Mouse (Mus musculus): ENCODE data around the gene Gpr84. TPM values are rescaled to one million over a fixed set of nuclear protein-coding genes. Genes with fewer than 3 reads are reported as not detected.

Gpr84 gene
- polyA plus RNA-seq, 1 experiment from 2014 or later: 0.30 TPM

- H3K4me3 ChIP-seq (ENCODE audit: low read depth, low read length): peak within 1 kb of the TSS; percentile 48
- H3K27ac ChIP-seq (replicated peaks): no peak within 1 kb of the TSS; the same call in 1 of the 2 replicates
- peak within 1 kb of the TSS; percentile 62 for H3K4me2 ChIP-seq (replicated peaks; ENCODE audit: low read depth)
- ATAC-seq (ENCODE audit: low FRiP score, low TSS enrichment) (peak; percentile 47; the same call in 1 of the 2 replicates), DNase-seq (ENCODE audit: low spot score) (peak; percentile 67)
- H3K9me3 ChIP-seq (ENCODE audit: control insufficient read depth, low read length): no peaks in the 10 kb centered on the region
- 0 out of 2 replicates have a peak, but pooled peaks cover 5% of the 10 kb centered on the region for H3K36me3 ChIP-seq (ENCODE audit: control insufficient read depth, insufficient read depth, low read length)
- H3K9ac ChIP-seq (ENCODE audit: low read length): peak within 1 kb of the TSS; percentile 28
- 0% methylated on average over 24 of the region's 26 CpGs for WGBS
- H3K4me1 ChIP-seq (replicated peaks; ENCODE audit: control insufficient read depth, insufficient read depth): no peaks in the 10 kb centered on the region
- TF ChIP-seq EP300 (optimal IDR thresholded peaks at IDR 0.05) (no peak), CTCF (IDR thresholded peaks at IDR 0.05; ENCODE audit: low read depth) (peak; percentile 28; the same call in 1 of the 2 replicates)
- H3K27me3 ChIP-seq (ENCODE audit: control insufficient read depth, insufficient read depth, low read length): no peaks in the 10 kb centered on the region
Observed at GRCm38 (mm10) chr15:103339961-103340337, 29.5 kb upstream of the Gpr84 start, which contains the start of gene Zfp385a. TSS of gene Zfp385a (minus strand) at chr15:103340093.

DNA sequence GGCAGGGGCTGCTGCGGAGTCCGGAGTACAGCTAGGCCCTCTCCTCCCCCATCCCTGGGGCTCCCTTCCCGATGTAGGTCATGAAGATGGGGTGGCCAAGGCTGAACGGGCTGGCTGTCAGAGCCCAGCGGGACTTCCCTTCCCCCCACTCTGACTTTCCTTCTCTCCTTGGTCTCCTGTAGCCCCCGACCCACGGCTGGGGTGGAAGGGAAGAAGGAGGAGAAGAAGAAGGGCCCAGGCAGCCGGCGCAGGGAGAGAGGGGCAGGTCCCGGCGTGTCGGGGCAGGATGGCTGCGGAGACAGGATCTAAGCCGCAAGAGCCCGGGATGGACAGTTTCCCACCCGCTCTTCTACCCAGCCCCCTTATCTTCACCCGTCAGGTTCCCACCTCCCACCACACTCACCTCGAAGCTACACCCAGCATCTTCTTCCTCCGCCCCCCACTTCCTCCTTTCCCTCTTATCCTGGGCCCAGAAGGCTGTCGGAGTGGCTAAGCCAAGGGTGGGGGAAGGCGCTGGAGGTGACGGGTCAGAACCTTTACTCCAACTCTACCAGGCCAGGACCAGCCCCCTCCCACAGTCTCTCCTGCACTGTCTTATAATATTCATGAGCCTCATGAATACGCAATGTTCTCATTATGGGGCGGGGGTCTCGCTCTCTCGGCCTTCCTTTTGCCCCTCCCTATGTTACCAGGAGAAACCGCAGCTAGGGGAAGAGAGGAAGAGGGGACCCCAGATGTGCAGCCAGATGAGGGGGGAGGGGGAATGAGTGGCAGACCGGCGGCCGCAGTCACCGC, 29.0 kb upstream of the Gpr84 start:
- ATAC-seq (ENCODE audit: low FRiP score, low TSS enrichment) (0 out of 2 replicates have a peak, but pooled peaks have one; percentile 18), DNase-seq (ENCODE audit: low spot score) (no peak)
- H3K27ac ChIP-seq (replicated peaks): no peak overlapping the region; the same call in 1 of the 2 replicates
- H3K27me3 ChIP-seq (ENCODE audit: control insufficient read depth, insufficient read depth, low read length): no peaks in the 10 kb centered on the region
- H3K4me2 ChIP-seq (replicated peaks; ENCODE audit: low read depth): peak overlapping the region; percentile 62
- TF ChIP-seq CTCF (IDR thresholded peaks at IDR 0.05; ENCODE audit: low read depth) (no peak), EP300 (optimal IDR thresholded peaks at IDR 0.05) (no peak)
- 11% methylated on average over 28 of the region's 31 CpGs for WGBS
- H3K4me1 ChIP-seq (replicated peaks; ENCODE audit: control insufficient read depth, insufficient read depth): no peaks in the 10 kb centered on the region
- no peaks in the 10 kb centered on the region for H3K9me3 ChIP-seq (ENCODE audit: control insufficient read depth, low read length)
- H3K36me3 ChIP-seq (ENCODE audit: control insufficient read depth, insufficient read depth, low read length): 0 out of 2 replicates have a peak, but pooled peaks cover 2% of the 10 kb centered on the region
- H3K4me3 ChIP-seq (ENCODE audit: low read depth, low read length): peak overlapping the region; percentile 48
- H3K9ac ChIP-seq (ENCODE audit: low read length): peak overlapping the region; percentile 28

DNA sequence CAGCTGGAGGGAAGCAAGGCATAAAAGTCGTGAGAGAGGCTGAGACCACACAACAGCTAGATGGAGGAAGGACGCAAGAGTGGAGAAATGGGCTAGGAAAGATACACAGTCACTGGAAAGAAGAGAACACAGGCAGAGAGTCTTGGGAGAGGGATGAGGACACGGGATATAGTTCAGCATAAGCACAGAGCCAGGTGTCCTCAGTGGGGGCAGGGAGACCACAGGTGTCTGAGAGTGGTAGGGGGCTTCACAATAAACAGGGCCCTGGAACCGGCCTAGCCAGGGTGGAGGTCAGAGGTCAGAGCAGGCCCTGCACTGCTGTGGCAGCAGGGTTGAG, 28.4 kb upstream of the Gpr84 start:
- TF ChIP-seq CTCF (IDR thresholded peaks at IDR 0.05; ENCODE audit: low read depth): no peak
- no peak for TF ChIP-seq EP300 (optimal IDR thresholded peaks at IDR 0.05)
- Histone ChIP-seq H3K9ac (ENCODE audit: low read length) (no peak overlapping the region), H3K9me3 (ENCODE audit: control insufficient read depth, low read length) (no peaks in the 10 kb centered on the region), H3K4me3 (ENCODE audit: low read depth, low read length) (peak overlapping the region; percentile 48), H3K4me2 (replicated peaks; ENCODE audit: low read depth) (peak overlapping the region; percentile 62), H3K36me3 (ENCODE audit: control insufficient read depth, insufficient read depth, low read length) (no peaks in the 10 kb centered on the region), H3K27ac (replicated peaks) (no peak overlapping the region), H3K4me1 (replicated peaks; ENCODE audit: control insufficient read depth, insufficient read depth) (peaks cover 3% of the 10 kb centered on the region; the same call in 1 of the 2 replicates), H3K27me3 (ENCODE audit: control insufficient read depth, insufficient read depth, low read length) (no peaks in the 10 kb centered on the region)
- DNase-seq (ENCODE audit: low spot score): no peak
- ATAC-seq (ENCODE audit: low FRiP score, low TSS enrichment): no peak
- 51% methylated on average over 4 of the region's 4 CpGs for WGBS

DNA sequence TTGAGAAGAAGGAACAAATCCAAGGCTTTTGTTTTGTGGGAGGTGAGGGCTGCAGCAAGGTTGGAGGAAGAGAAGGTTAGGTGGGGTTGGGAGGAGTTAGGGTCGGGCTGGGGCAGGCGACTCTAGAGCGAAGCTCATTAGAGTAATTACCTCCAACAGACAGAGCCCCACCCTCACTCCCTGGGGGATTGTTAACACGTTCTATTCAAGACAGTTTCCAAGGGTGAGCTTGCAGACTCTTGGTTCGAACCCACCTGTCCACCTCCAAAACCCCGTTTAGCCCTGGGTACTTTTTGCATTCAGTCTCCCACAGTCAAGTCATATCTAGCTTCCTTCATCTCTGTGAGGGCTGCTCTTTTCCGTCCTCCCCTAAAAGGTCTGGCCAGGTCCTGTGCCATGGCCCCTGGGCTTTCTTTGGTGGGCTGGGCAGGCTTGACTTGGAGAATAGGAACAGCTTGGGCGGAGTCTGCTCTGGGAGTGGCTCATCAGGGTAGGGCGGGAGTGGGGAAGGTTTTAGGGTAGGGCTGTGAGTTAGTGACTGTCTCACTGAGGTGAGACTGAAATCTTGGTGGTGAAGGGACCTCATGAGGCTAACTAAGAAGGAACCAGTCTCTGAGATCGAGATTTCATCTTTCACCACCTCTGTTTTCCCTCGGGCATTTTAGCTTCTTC, 26.7 kb upstream of the Gpr84 start:
- Histone ChIP-seq H3K9me3 (ENCODE audit: control insufficient read depth, low read length) (no peaks in the 10 kb centered on the region), H3K9ac (ENCODE audit: low read length) (no peak overlapping the region), H3K4me1 (replicated peaks; ENCODE audit: control insufficient read depth, insufficient read depth) (peaks cover 3% of the 10 kb centered on the region; the same call in 1 of the 2 replicates), H3K4me3 (ENCODE audit: low read depth, low read length) (no peak overlapping the region), H3K36me3 (ENCODE audit: control insufficient read depth, insufficient read depth, low read length) (no peaks in the 10 kb centered on the region), H3K27ac (replicated peaks) (no peak overlapping the region), H3K4me2 (replicated peaks; ENCODE audit: low read depth) (no peak overlapping the region; the same call in 1 of the 2 replicates), H3K27me3 (ENCODE audit: control insufficient read depth, insufficient read depth, low read length) (no peaks in the 10 kb centered on the region)
- DNase-seq (ENCODE audit: low spot score) (no peak), ATAC-seq (ENCODE audit: low FRiP score, low TSS enrichment) (no peak)
- no peak for TF ChIP-seq EP300 (optimal IDR thresholded peaks at IDR 0.05)
- 27% methylated on average over 11 of the region's 11 CpGs for WGBS

DNA sequence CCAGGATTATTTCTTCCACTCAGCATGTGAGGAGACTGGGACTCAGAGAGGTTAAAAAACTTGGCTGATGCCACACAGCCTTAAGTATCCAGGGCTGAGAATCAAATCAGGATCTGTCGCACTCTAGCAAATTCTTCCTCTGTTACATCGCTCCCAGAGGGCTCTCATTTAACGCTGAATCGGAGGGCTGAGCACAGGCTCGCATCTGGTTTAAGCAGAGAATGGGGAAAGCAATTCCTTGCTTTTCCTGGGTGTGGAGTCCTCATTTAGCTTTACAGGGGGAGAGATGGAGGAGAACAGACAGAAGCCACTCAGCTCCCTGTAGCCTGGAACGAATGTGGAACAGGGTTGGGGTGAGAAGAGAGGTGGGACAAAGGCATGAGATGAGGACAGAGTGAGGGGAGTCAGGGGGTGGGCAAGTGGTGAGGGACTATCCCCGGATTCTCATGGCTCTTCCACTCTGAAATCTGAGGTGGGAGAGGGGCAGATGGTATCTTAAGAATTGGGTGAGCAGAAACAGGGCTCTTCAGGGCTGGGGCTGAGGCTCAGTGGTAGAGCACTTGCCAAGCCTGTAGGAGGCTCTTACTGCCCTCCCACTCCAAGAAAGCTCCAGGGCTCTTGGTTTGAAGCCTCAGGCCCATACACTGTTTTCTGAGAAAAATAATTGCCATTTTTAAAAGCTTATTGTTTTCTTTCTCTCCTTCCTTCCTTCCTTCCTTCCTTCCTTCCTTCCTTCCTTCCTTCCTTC, 25.2 kb upstream of the Gpr84 start:
- no peaks in the 10 kb centered on the region for H3K27me3 ChIP-seq (ENCODE audit: control insufficient read depth, insufficient read depth, low read length)
- WGBS: 43% methylated on average over 7 of the region's 7 CpGs
- DNase-seq (ENCODE audit: low spot score): no peak
- H3K36me3 ChIP-seq (ENCODE audit: control insufficient read depth, insufficient read depth, low read length): no peaks in the 10 kb centered on the region
- H3K4me2 ChIP-seq (replicated peaks; ENCODE audit: low read depth): no peak overlapping the region
- TF ChIP-seq CTCF (IDR thresholded peaks at IDR 0.05; ENCODE audit: low read depth) (no peak), EP300 (optimal IDR thresholded peaks at IDR 0.05) (no peak)
- no peak overlapping the region for H3K9ac ChIP-seq (ENCODE audit: low read length)
- H3K27ac ChIP-seq (replicated peaks): no peak overlapping the region
- ATAC-seq (ENCODE audit: low FRiP score, low TSS enrichment): no peak
- H3K4me3 ChIP-seq (ENCODE audit: low read depth, low read length): no peak overlapping the region
- H3K4me1 ChIP-seq (replicated peaks; ENCODE audit: control insufficient read depth, insufficient read depth): peaks cover 3% of the 10 kb centered on the region; the same call in 1 of the 2 replicates
- H3K9me3 ChIP-seq (ENCODE audit: control insufficient read depth, low read length): no peaks in the 10 kb centered on the region

Data from stomach, postnatal 0 days (tissue).